Mouse (Mus musculus): Measurements from ENCODE around the gene Cmss1. TPM values are rescaled to one million over a fixed set of nuclear protein-coding genes. Genes with fewer than 3 reads are reported as not detected.

Cmss1 gene
- total RNA-seq, 2 experiments from 2014 or later, result 16.2 to 16.3 TPM

- no peak for TF ChIP-seq CTCF (conservative IDR thresholded peaks at IDR 0.05)
- no peak overlapping the region for H3K4me3 ChIP-seq
- DNase-seq (ENCODE audit: low spot score in 2 of 2), result no peak
- no peak overlapping the region for H3K27ac ChIP-seq
Measured at GRCm38 (mm10) chr16:57439206-57439605, 167.5 kb downstream of the Cmss1 start.

- no peak overlapping the region for H3K27ac ChIP-seq
Measured at GRCm38 (mm10) chr16:57438288-57438685, 168.4 kb downstream of the Cmss1 start.

GRCm38 (mm10) chr16:57437523-57438287 lies 169.0 kb downstream of the Cmss1 start:
- TF ChIP-seq CTCF (conservative IDR thresholded peaks at IDR 0.05), result no peak
- Histone ChIP-seq H3K4me3 (no peak overlapping the region), H3K27ac (no peak overlapping the region)
- no peak for DNase-seq (ENCODE audit: low spot score in 2 of 2)

More at GRCm38 (mm10) chr16:57438288-57438685, 168.4 kb downstream of the Cmss1 start:
- no peak for DNase-seq (ENCODE audit: low spot score in 2 of 2)
- TF ChIP-seq CTCF (conservative IDR thresholded peaks at IDR 0.05), result no peak
- H3K4me3 ChIP-seq, result no peak overlapping the region; the same call in 1 of the 2 replicates

GRCm38 (mm10) chr16:57434640-57435039 lies 172.0 kb downstream of the Cmss1 start:
- no peak overlapping the region for H3K27ac ChIP-seq
- H3K4me3 ChIP-seq, result no peak overlapping the region
- no peak for TF ChIP-seq CTCF (conservative IDR thresholded peaks at IDR 0.05)
- DNase-seq (ENCODE audit: low spot score in 2 of 2), result no peak

- no peak for DNase-seq (ENCODE audit: low spot score in 2 of 2)
- Histone ChIP-seq H3K4me3 (no peak overlapping the region), H3K27ac (no peak overlapping the region)
- no peak for TF ChIP-seq CTCF (conservative IDR thresholded peaks at IDR 0.05)
Measured at GRCm38 (mm10) chr16:57433671-57434070, 173.0 kb downstream of the Cmss1 start.

- H3K27ac ChIP-seq, result no peak overlapping the region
- H3K4me3 ChIP-seq, result no peak overlapping the region
- TF ChIP-seq CTCF (conservative IDR thresholded peaks at IDR 0.05), result no peak
- no peak for DNase-seq (ENCODE audit: low spot score in 2 of 2)
Measured at GRCm38 (mm10) chr16:57433173-57433572, 173.5 kb downstream of the Cmss1 start.

- no peak for DNase-seq (ENCODE audit: low spot score in 2 of 2)
- H3K27ac ChIP-seq, result no peak overlapping the region
- TF ChIP-seq CTCF (conservative IDR thresholded peaks at IDR 0.05), result no peak
- H3K4me3 ChIP-seq, result no peak overlapping the region
Measured at GRCm38 (mm10) chr16:57431294-57431693, 175.4 kb downstream of the Cmss1 start.

GRCm38 (mm10) chr16:57428977-57429376 lies 177.7 kb downstream of the Cmss1 start:
- Histone ChIP-seq H3K4me3 (no peak overlapping the region), H3K27ac (no peak overlapping the region)
- TF ChIP-seq CTCF (conservative IDR thresholded peaks at IDR 0.05), result no peak
- DNase-seq (ENCODE audit: low spot score in 2 of 2), result no peak

- Histone ChIP-seq H3K4me3 (no peak overlapping the region), H3K27ac (no peak overlapping the region)
- no peak for DNase-seq (ENCODE audit: low spot score in 2 of 2)
- no peak for TF ChIP-seq CTCF (conservative IDR thresholded peaks at IDR 0.05)
Measured at GRCm38 (mm10) chr16:57427516-57428285, 179.0 kb downstream of the Cmss1 start.

GRCm38 (mm10) chr16:57426680-57427079 lies 180.0 kb downstream of the Cmss1 start:
- no peak for TF ChIP-seq CTCF (conservative IDR thresholded peaks at IDR 0.05)
- Histone ChIP-seq H3K27ac (no peak overlapping the region), H3K4me3 (no peak overlapping the region)
- DNase-seq (ENCODE audit: low spot score in 2 of 2), result no peak

GRCm38 (mm10) chr16:57423001-57423800 lies 183.5 kb downstream of the Cmss1 start:
- DNase-seq (ENCODE audit: low spot score in 2 of 2), result no peak
- TF ChIP-seq CTCF (conservative IDR thresholded peaks at IDR 0.05), result no peak
- H3K4me3 ChIP-seq, result no peak overlapping the region
- no peak overlapping the region for H3K27ac ChIP-seq

- no peak for DNase-seq (ENCODE audit: low spot score in 2 of 2)
- H3K4me3 ChIP-seq, result no peak overlapping the region
- no peak overlapping the region for H3K27ac ChIP-seq
- TF ChIP-seq CTCF (conservative IDR thresholded peaks at IDR 0.05), result no peak
Measured at GRCm38 (mm10) chr16:57421680-57422417, 184.8 kb downstream of the Cmss1 start.
